Mouse (Mus musculus): ENCODE results near the gene Oas1e. TPM values are rescaled to one million over a fixed set of nuclear protein-coding genes. Genes with fewer than 3 reads are reported as not detected.
A peak's percentile ranks its signal among the peaks of the same experiment; 100 is the strongest.

The Oas1e gene
- total and polyA plus RNA-seq, 3 experiments = not detected

DNA sequence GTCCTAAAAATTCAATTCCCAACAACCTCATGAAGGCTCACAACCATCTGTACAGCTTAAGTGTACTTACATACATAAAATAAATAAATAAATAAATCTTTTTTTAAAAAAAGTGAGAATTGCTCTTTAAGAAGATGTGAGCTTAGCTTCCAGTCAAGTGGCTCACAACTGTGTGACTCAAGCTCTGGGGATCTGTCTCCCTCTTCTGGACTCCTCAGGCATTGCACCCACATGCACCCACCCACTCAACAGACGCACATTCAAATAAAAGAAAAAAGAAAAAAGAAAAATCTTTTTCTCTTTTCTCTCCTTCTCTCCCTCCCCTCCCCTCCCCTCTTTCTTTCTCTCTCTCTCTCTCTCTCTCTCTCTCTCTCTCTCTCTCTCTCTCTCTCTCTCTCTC lies 13.7 kb downstream of the Oas1e start:
- Histone ChIP-seq H3K4me1 (ENCODE audit: control insufficient read depth, insufficient read depth, low read length) (peaks cover 5% of the 10 kb centered on the region), H3K27me3 (ENCODE audit: control insufficient read depth, insufficient read depth, low read length) (no peaks in the 10 kb centered on the region), H3K79me2 (replicated peaks; ENCODE audit: control insufficient read depth, insufficient read depth, low read length) (no peaks in the 10 kb centered on the region), H3K4me3 (no peak overlapping the region), H3K27ac (no peak overlapping the region), H3K36me3 (ENCODE audit: control insufficient read depth, insufficient read depth, low read length) (no peaks in the 10 kb centered on the region), H3K9ac (ENCODE audit: low read depth, low read length) (no peak overlapping the region)
- 85% methylated on average over 1 of the region's 1 CpGs for WGBS
- intact Hi-C loops (cut with DNase I) = no loop called here
- TF ChIP-seq EP300 (IDR thresholded peaks at IDR 0.05; ENCODE audit: insufficient read depth, low read depth, low read length) = no peak
- TF ChIP-seq CTCF (IDR thresholded peaks at IDR 0.05) = peak; percentile 24; the same call in 1 of the 2 replicates
- DNase-seq = no peak

DNA sequence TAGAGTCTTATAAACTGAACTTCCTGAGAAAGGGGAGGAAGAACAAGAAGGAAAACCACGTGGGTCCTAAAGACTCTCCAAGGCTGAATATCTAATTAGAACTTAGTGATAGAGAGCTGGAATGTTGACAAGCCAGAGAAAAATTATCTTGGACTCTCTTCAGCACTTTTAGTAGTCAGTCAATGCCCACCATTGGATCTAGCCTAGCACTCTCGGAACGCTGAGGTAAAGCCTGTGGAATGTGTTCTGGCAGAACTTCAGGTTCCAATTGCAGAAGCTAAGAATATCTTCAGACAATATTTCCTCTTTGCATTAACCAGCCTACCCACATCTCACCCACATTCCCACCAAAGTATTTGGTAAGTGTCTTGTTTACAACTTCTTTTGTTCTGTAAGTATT lies 15.4 kb downstream of the Oas1e start:
- no peaks in the 10 kb centered on the region for H3K36me3 ChIP-seq (ENCODE audit: control insufficient read depth, insufficient read depth, low read length)
- TF ChIP-seq EP300 (IDR thresholded peaks at IDR 0.05; ENCODE audit: insufficient read depth, low read depth, low read length) (no peak), POLR2A (IDR thresholded peaks at IDR 0.05; ENCODE audit: insufficient read depth, low read depth, low read length) (no peak), CTCF (IDR thresholded peaks at IDR 0.05) (no peak)
- H3K4me3 ChIP-seq = no peak overlapping the region
- intact Hi-C loops (cut with DNase I) = no loop called here
- no peak overlapping the region for H3K27ac ChIP-seq
- H3K4me1 ChIP-seq (ENCODE audit: control insufficient read depth, insufficient read depth, low read length) = peaks cover 5% of the 10 kb centered on the region
- no peak for DNase-seq
- H3K79me2 ChIP-seq (replicated peaks; ENCODE audit: control insufficient read depth, insufficient read depth, low read length) = no peaks in the 10 kb centered on the region
- no peaks in the 10 kb centered on the region for H3K27me3 ChIP-seq (ENCODE audit: control insufficient read depth, insufficient read depth, low read length)
- H3K9ac ChIP-seq (ENCODE audit: low read depth, low read length) = no peak overlapping the region
- WGBS = 2% methylated on average over 3 of the region's 3 CpGs

DNA sequence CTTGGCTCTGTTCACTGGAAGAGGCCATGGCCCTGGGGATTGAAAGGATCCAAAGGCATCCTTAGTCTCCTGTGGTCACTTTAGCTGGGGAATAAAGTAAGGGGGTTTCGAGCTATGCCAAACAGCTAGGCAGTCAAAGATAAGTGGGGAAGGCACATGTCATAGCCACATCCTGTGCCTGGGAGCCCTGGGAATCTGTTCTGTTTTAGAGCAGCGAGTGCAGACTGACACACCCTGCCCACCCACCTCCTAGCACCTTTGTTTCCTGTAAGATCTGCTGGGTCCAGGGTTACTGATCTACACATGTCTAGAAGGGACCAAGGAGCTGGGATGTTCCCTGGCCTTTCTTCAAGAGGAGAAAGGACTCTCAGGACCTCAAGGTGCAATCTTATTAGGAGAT lies 16.4 kb downstream of the Oas1e start:
- Histone ChIP-seq H3K9ac (ENCODE audit: low read depth, low read length) (no peak overlapping the region), H3K4me3 (no peak overlapping the region), H3K4me1 (ENCODE audit: control insufficient read depth, insufficient read depth, low read length) (peaks cover 5% of the 10 kb centered on the region), H3K27ac (no peak overlapping the region), H3K36me3 (ENCODE audit: control insufficient read depth, insufficient read depth, low read length) (no peaks in the 10 kb centered on the region), H3K27me3 (ENCODE audit: control insufficient read depth, insufficient read depth, low read length) (no peaks in the 10 kb centered on the region), H3K79me2 (replicated peaks; ENCODE audit: control insufficient read depth, insufficient read depth, low read length) (no peaks in the 10 kb centered on the region)
- TF ChIP-seq EP300 (IDR thresholded peaks at IDR 0.05; ENCODE audit: insufficient read depth, low read depth, low read length) (no peak), POLR2A (IDR thresholded peaks at IDR 0.05; ENCODE audit: insufficient read depth, low read depth, low read length) (no peak), CTCF (IDR thresholded peaks at IDR 0.05) (no peak)
- 42% methylated on average over 2 of the region's 2 CpGs for WGBS
- no peak for DNase-seq
- intact Hi-C loops (cut with DNase I) = no loop called here

DNA sequence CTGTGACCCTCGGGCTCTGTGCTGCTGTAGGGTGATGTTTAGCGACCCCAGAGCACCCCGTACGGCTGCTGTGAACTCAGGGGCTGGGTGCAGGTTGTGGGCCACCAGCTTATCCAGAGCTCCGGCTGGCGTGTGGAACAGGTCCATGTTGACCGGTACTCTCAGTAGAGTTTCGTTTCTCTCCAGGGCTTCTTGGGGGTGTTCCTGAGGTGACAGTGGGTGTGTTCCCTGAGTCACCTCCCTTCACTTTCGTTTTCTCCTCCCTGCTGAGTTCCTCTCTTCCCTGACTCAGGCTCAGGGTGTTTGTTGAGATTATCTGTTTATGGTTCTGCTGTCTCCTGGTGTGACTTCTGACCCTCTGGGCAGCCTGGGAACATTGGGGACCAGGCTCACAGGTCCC lies 17.9 kb downstream of the Oas1e start, which contains the start of gene Oas3:
Gene Oas3 (minus strand): TSS at position 184 of the 400 bp plus-strand sequence.
- H3K4me1 ChIP-seq (ENCODE audit: control insufficient read depth, insufficient read depth, low read length) = peaks cover 5% of the 10 kb centered on the region
- WGBS = 74% methylated on average over 9 of the region's 9 CpGs
- intact Hi-C loops (cut with DNase I) = no loop called here
- H3K79me2 ChIP-seq (replicated peaks; ENCODE audit: control insufficient read depth, insufficient read depth, low read length) = no peaks in the 10 kb centered on the region
- no peak for DNase-seq
- no peak within 1 kb of the TSS for H3K4me3 ChIP-seq
- no peak within 1 kb of the TSS for H3K27ac ChIP-seq
- no peaks in the 10 kb centered on the region for H3K27me3 ChIP-seq (ENCODE audit: control insufficient read depth, insufficient read depth, low read length)
- no peak within 1 kb of the TSS for H3K9ac ChIP-seq (ENCODE audit: low read depth, low read length)
- no peaks in the 10 kb centered on the region for H3K36me3 ChIP-seq (ENCODE audit: control insufficient read depth, insufficient read depth, low read length)
- no peak for TF ChIP-seq CTCF (IDR thresholded peaks at IDR 0.05)
- TF ChIP-seq POLR2A (IDR thresholded peaks at IDR 0.05; ENCODE audit: insufficient read depth, low read depth, low read length) = no peak
- TF ChIP-seq EP300 (IDR thresholded peaks at IDR 0.05; ENCODE audit: insufficient read depth, low read depth, low read length) = no peak

DNA sequence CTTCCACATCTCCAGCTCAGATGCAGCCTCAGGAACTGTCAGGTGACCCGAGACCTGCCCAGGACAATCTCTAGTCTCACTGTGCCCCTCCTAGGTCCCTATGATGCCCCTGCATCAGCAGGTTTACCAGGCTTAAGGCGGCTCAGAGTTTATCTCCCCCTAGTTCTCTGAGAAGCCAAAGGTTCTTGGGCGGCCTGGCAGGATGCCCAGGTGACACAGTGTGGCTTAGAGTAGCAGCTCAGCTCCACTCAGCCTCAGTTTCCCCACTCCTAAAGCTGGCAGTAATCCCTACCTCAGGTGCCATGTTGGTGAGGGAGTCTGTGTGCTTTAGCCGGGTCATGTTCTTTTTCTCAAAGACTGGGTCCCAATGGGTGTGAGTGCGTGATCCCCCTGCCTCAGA lies 18.5 kb downstream of the Oas1e start:
- Histone ChIP-seq H3K27me3 (ENCODE audit: control insufficient read depth, insufficient read depth, low read length) (no peaks in the 10 kb centered on the region), H3K4me3 (no peak overlapping the region), H3K9ac (ENCODE audit: low read depth, low read length) (no peak overlapping the region), H3K36me3 (ENCODE audit: control insufficient read depth, insufficient read depth, low read length) (no peaks in the 10 kb centered on the region), H3K79me2 (replicated peaks; ENCODE audit: control insufficient read depth, insufficient read depth, low read length) (no peaks in the 10 kb centered on the region), H3K4me1 (ENCODE audit: control insufficient read depth, insufficient read depth, low read length) (peaks cover 5% of the 10 kb centered on the region), H3K27ac (no peak overlapping the region)
- no peak for DNase-seq
- TF ChIP-seq CTCF (IDR thresholded peaks at IDR 0.05) = no peak
- TF ChIP-seq EP300 (IDR thresholded peaks at IDR 0.05; ENCODE audit: insufficient read depth, low read depth, low read length) = no peak
- WGBS = 68% methylated on average over 5 of the region's 5 CpGs
- intact Hi-C loops (cut with DNase I) = no loop called here

DNA sequence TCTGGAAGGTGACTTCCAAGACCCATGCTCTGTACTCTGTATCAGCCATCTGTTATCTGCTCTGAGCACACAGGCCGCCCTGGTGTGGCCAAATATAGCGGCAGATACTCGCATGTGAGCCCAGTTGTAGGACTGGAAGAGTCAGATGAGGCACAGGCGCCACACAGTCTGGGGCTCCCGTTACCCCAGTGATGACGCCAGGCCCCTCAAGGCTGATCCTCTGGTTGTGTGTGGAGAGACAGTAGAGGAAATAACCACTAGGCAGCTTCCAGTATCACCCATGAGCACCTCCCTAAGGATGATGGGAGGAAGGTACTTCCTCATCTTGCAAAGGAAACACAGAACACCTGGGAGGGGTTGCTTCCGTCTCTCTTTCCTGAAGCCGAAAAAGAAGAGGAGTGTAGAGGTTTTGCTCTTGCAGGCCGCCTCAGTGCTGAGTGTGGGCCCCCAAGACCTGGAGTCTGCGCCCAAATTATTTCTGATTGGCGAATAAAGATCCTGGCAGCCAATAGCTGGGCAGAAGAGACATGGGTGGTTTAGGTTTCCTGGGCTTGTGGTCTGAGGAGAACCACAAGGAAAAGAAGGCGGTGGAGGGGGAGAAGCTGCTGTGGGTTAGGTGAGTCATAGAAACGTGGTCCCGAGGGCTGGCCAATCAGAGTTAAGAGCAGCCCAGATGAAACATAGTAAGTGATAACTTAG lies 19.9 kb downstream of the Oas1e start:
- Histone ChIP-seq H3K4me3 (no peak overlapping the region), H3K9ac (ENCODE audit: low read depth, low read length) (no peak overlapping the region)

More for the DNA sequence above, 19.9 kb downstream of the Oas1e start:
- no peak overlapping the region for H3K27ac ChIP-seq
- TF ChIP-seq POLR2A (IDR thresholded peaks at IDR 0.05; ENCODE audit: insufficient read depth, low read depth, low read length) = no peak
- no peak for TF ChIP-seq EP300 (IDR thresholded peaks at IDR 0.05; ENCODE audit: insufficient read depth, low read depth, low read length)
- TF ChIP-seq CTCF (IDR thresholded peaks at IDR 0.05) = no peak
- peaks cover 3% of the 10 kb centered on the region for H3K4me1 ChIP-seq (ENCODE audit: control insufficient read depth, insufficient read depth, low read length)
- no peaks in the 10 kb centered on the region for H3K79me2 ChIP-seq (replicated peaks; ENCODE audit: control insufficient read depth, insufficient read depth, low read length)
- peak in 1 of 2 experiments; percentile 13 for DNase-seq
- intact Hi-C loops (cut with DNase I) = no loop called here
- no peaks in the 10 kb centered on the region for H3K27me3 ChIP-seq (ENCODE audit: control insufficient read depth, insufficient read depth, low read length)
- WGBS = 58% methylated on average over 14 of the region's 14 CpGs
- no peaks in the 10 kb centered on the region for H3K36me3 ChIP-seq (ENCODE audit: control insufficient read depth, insufficient read depth, low read length)
